Mouse (Mus musculus) limb, embryonic 14.5 days (tissue): ENCODE data around the gene Itpripl2. TPM values are rescaled to one million over a fixed set of nuclear protein-coding genes. Genes with fewer than 3 reads are reported as not detected.
A peak's percentile ranks its signal among the peaks of the same experiment; 100 is the strongest.

Source experiments
- ATAC-seq: fragments of 200-750 bp; cut with Nextera tagmentation; 2 replicates; pipeline ENCODE4 v1.8.0; 2017; ENCODE audit warnings: low read depth, moderate number of reproducible peaks, moderate TSS enrichment; ENCODE audit not compliant: low FRiP score
- DNase-seq: peaks from one replicate; pipeline ENCODE4 v3.0.0-alpha.2; 2015; ENCODE audit warnings: low spot score
- H3K27ac ChIP-seq: fragments of 300-500 bp; sonication (generic); replicated peaks from 2 replicates; pipeline ENCODE4 v1.5.1; 2014; ENCODE audit warnings: low read depth, mild to moderate bottlenecking, low read length, moderate library complexity, mixed read lengths
- H3K27me3 ChIP-seq: fragments of 300-500 bp; sonication (generic); 2 replicates; pipeline ENCODE4 v1.6.1; 2014; ENCODE audit warnings: low read length, mixed read lengths; ENCODE audit not compliant: control insufficient read depth, insufficient read depth
- H3K36me3 ChIP-seq: fragments of 300-500 bp; sonication (generic); 2 replicates; pipeline ENCODE4 v1.6.1; 2014; ENCODE audit warnings: mild to moderate bottlenecking, low read length, moderate library complexity, mixed read lengths; ENCODE audit not compliant: control insufficient read depth, insufficient read depth
- H3K4me1 ChIP-seq: fragments of 300-500 bp; sonication (generic); 2 replicates; pipeline ENCODE4 v1.6.1; 2014; ENCODE audit warnings: antibody characterized with exemption, low read length, mixed read lengths; ENCODE audit not compliant: control insufficient read depth, insufficient read depth
- H3K4me2 ChIP-seq: fragments of 300-500 bp; sonication (generic); replicated peaks from 2 replicates; pipeline ENCODE4 v1.6.1; 2014; ENCODE audit warnings: low read depth, mild to moderate bottlenecking, low read length, moderate library complexity; ENCODE audit not compliant: severe bottlenecking
- H3K4me3 ChIP-seq: fragments of 300-500 bp; sonication (generic); replicated peaks from 2 replicates; pipeline ENCODE4 v1.5.1; 2014; ENCODE audit warnings: low read length
- H3K9ac ChIP-seq: fragments of 300-500 bp; sonication (generic); 2 replicates; pipeline ENCODE4 v1.6.1; 2014; ENCODE audit warnings: mild to moderate bottlenecking, low read depth, low read length, moderate library complexity; ENCODE audit not compliant: severe bottlenecking
- H3K9me3 ChIP-seq: fragments of 300-500 bp; sonication (generic); 2 replicates; pipeline ENCODE4 v1.6.1; 2016; ENCODE audit warnings: low read length; ENCODE audit not compliant: control insufficient read depth
- POLR2A ChIP-seq: fragments of 200-500 bp; IDR thresholded peaks from 2 replicates; pipeline ENCODE4 v1.8.0; 2012; ENCODE audit warnings: inconsistent platforms, mild to moderate bottlenecking, moderate library complexity, borderline replicate concordance; ENCODE audit not compliant: insufficient read depth, insufficient read length; ENCODE audit errors: extremely low read depth
- WGBS: fragments of 180-500 bp; shearing (Covaris S2); extraction: QIAGEN DNeasy Blood & Tissue Kit; methylation state at CpG from one replicate; pipeline ENCODE4 v1.1.7; 2014; 5-methylcytosine and 5-hydroxymethylcytosine counted together
- polyA plus RNA-seq, 2 experiments: library from polyadenylated mRNA; depleted of rRNA in 1 of 2; stranded (reverse) in 1 of 2; unstranded in 1 of 2; fragments of >200 nt; fragmentation: Nextera tagmentation in 1 of 2; extraction: Ambion mirVana in 1 of 2; gene quantifications; 2 replicates each; pipeline versions ENCODE4 v1.2.1 to v1.2.3; 2012 to 2014

The Itpripl2 gene
- polyA plus RNA-seq, 2 experiments = 5.5 to 18.1 TPM

DNA sequence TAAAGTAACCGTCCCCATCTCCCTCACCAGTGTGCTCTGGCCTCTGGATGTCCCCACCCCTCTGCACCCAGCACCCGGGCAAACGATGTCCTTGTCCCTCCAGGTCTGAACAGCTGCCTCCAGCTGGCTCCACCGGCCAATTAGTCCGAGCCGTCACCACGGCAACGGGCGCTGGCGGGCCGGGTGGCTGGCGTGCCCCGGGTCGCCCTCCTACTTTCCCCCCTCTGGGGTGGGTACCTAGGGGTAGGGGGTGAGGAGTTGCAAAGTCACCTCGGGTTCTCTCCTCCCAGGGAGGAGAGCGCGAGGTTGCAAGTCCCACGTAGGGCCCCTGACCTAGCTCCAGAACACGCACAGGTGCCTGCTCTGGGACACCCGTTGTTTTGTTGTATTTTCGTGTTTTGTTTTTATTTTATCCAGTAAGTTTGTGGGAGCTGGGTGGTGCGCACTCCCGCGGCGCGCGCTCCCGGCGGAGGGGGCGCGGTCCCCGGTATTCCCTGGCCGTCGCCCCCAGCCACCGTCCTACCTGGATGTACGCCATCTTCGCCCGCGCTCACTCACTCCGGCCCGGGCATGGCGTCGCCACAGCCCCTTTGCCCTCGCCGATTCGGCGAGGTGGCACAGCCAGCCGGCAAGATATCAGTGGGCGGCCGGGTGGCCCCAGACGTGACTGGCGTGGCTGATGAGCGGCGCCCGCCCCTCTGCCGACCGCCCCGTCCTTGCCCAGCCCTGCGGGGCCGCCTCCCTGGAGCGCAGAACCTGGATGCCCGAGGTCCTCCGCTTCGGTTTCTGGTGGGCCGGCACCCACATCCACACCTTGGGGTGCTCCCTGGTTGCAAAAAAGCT, 44.3 kb downstream of the Itpripl2 start:
- peak overlapping the region; percentile 62 for H3K9ac ChIP-seq
- peak; percentile 32 for ATAC-seq
- TF ChIP-seq POLR2A = no peak
- H3K4me2 ChIP-seq = peak overlapping the region; percentile 96
- H3K36me3 ChIP-seq = no peaks in the 10 kb centered on the region
- no peak overlapping the region for H3K27ac ChIP-seq
- peaks cover 8% of the 10 kb centered on the region; the same call in 1 of the 2 replicates for H3K27me3 ChIP-seq
- WGBS = 1% methylated on average over 63 of the region's 65 CpGs
- no peak for DNase-seq
- no peaks in the 10 kb centered on the region for H3K9me3 ChIP-seq
- H3K4me3 ChIP-seq = peak overlapping the region; percentile 58
- peaks cover 10% of the 10 kb centered on the region for H3K4me1 ChIP-seq

DNA sequence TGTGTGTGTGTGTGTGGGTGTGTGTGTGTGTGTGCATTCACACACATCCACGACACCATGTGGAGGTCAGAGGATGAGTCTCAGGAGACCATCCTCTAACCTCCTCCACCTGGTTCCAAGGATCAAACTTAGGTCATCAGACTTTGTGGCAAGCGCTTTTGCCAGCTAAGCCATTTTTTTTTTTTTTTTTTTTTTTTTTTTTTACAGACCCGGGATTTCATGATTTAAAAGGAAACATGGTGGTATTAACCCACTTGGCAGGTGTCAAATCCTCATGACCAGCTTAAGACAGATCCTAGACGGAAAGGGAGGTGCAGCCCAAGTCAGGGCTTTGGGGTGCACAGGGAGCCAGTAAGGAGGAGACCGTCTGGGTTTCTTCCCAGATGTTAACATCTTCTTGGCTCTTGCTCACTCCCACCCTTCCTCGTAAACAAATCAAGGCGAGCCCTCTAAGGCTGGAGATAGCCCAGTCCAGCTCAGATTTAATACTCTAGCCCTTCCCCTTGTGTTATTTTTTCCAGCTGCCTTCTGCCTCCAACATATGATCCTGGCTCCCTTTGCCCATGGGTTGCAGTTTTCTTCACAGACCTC, 47.8 kb downstream of the Itpripl2 start:
- H3K9ac ChIP-seq = no peak overlapping the region
- H3K4me2 ChIP-seq = no peak overlapping the region
- no peak overlapping the region for H3K27ac ChIP-seq
- WGBS = 38% methylated on average over 7 of the region's 7 CpGs
- H3K27me3 ChIP-seq = peaks cover 8% of the 10 kb centered on the region; the same call in 1 of the 2 replicates
- no peaks in the 10 kb centered on the region for H3K9me3 ChIP-seq
- H3K4me3 ChIP-seq = no peak overlapping the region
- H3K36me3 ChIP-seq = no peaks in the 10 kb centered on the region
- peaks cover 10% of the 10 kb centered on the region for H3K4me1 ChIP-seq
- no peak for DNase-seq
- no peak for TF ChIP-seq POLR2A
- ATAC-seq = no peak

- no peak overlapping the region for H3K9ac ChIP-seq
- H3K4me1 ChIP-seq = peaks cover 6% of the 10 kb centered on the region; the same call in 1 of the 2 replicates
- no peak for TF ChIP-seq POLR2A
- H3K27ac ChIP-seq = no peak overlapping the region
- no peaks in the 10 kb centered on the region for H3K9me3 ChIP-seq
- no peak for DNase-seq
- H3K4me2 ChIP-seq = no peak overlapping the region
- no peak overlapping the region for H3K4me3 ChIP-seq
- H3K27me3 ChIP-seq = peaks cover 8% of the 10 kb centered on the region; the same call in 1 of the 2 replicates
- H3K36me3 ChIP-seq = no peaks in the 10 kb centered on the region
- WGBS = 7% methylated on average over 8 of the region's 9 CpGs
- ATAC-seq = no peak
These were observed 48.4 kb downstream of the Itpripl2 start for GRCm38 (mm10) chr7:118443371-118443770.

DNA sequence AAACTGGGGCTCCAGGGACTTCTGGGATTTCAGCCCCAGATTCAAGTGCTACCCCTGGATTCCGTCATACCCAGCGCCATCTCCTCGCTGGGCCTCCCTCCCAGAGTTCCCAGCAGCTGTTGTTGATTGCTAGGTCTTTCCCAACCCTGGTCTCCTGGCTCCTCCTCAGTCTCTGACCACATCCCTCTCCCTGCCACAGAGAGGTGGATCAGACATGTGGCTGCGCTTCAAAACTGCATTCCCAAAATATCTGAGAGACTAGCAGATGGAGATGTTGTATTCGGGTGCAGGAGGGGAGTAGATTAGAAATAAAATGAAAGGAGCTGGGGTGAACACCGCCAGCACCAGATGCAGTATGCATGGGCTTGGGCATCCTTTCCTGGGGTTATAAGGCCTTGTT, 50.2 kb downstream of the Itpripl2 start:
- Histone ChIP-seq H3K9ac (no peak overlapping the region), H3K27me3 (no peaks in the 10 kb centered on the region; the same call in 1 of the 2 replicates), H3K27ac (no peak overlapping the region), H3K9me3 (no peaks in the 10 kb centered on the region), H3K36me3 (no peaks in the 10 kb centered on the region), H3K4me3 (no peak overlapping the region), H3K4me1 (peaks cover 6% of the 10 kb centered on the region; the same call in 1 of the 2 replicates), H3K4me2 (no peak overlapping the region)
- TF ChIP-seq POLR2A = no peak
- no peak for DNase-seq
- no peak for ATAC-seq
- 66% methylated on average over 6 of the region's 6 CpGs for WGBS

- ATAC-seq (no peak), DNase-seq (no peak)
- no peaks in the 10 kb centered on the region for H3K36me3 ChIP-seq
- no peak for TF ChIP-seq POLR2A
- no peaks in the 10 kb centered on the region for H3K9me3 ChIP-seq
- H3K4me3 ChIP-seq = no peak overlapping the region
- no peaks in the 10 kb centered on the region for H3K4me1 ChIP-seq
- no peak overlapping the region for H3K4me2 ChIP-seq
- WGBS = 54% methylated on average over 7 of the region's 7 CpGs
- H3K27me3 ChIP-seq = no peaks in the 10 kb centered on the region
- H3K9ac ChIP-seq = no peak overlapping the region
- H3K27ac ChIP-seq = no peak overlapping the region
These were observed 54.5 kb downstream of the Itpripl2 start for GRCm38 (mm10) chr7:118437101-118437802.

Other genes starting within 250 kb of the Itpripl2 start
- 42.8 and 45.4 TPM in 2 replicates for gene Smg1, start 248.3 kb downstream of the Itpripl2 start, polyA plus RNA-seq (2012; rRNA removed)
- gene Smg1, start 248.3 kb downstream of the Itpripl2 start, polyA plus RNA-seq (2014; fragmentation: Nextera tagmentation; extraction: Ambion mirVana) = 21.6 and 23.9 TPM in 2 replicates
- gene Syt17, start 43.8 kb downstream of the Itpripl2 start, polyA plus RNA-seq (2012; rRNA removed) = 2.0 and 2.3 TPM in 2 replicates
- gene Syt17, start 43.8 kb downstream of the Itpripl2 start, polyA plus RNA-seq (2014; fragmentation: Nextera tagmentation; extraction: Ambion mirVana) = 1.6 and 1.7 TPM in 2 replicates
- 53.0 and 60.3 TPM in 2 replicates for gene Coq7, start 41.4 kb upstream of the Itpripl2 start, polyA plus RNA-seq (2012; rRNA removed)
- gene Coq7, start 41.4 kb upstream of the Itpripl2 start, polyA plus RNA-seq (2014; fragmentation: Nextera tagmentation; extraction: Ambion mirVana) = 90.5 and 97.4 TPM in 2 replicates
- 4.0 and 4.6 TPM in 2 replicates for gene Tmc7, start 92.8 kb upstream of the Itpripl2 start, polyA plus RNA-seq (2012; rRNA removed)
- gene Tmc7, start 92.8 kb upstream of the Itpripl2 start, polyA plus RNA-seq (2014; fragmentation: Nextera tagmentation; extraction: Ambion mirVana) = 4.4 and 4.5 TPM in 2 replicates
- 0.29 and 0.32 TPM in 2 replicates for gene Tmc5, start 105.3 kb upstream of the Itpripl2 start, polyA plus RNA-seq (2012; rRNA removed)
- 0.15 and 0.37 TPM in 2 replicates for gene Tmc5, start 105.3 kb upstream of the Itpripl2 start, polyA plus RNA-seq (2014; fragmentation: Nextera tagmentation; extraction: Ambion mirVana)
- gene Gde1, start 213.8 kb upstream of the Itpripl2 start, polyA plus RNA-seq (2012; rRNA removed) = 72.4 and 153 TPM in 2 replicates
- gene Gde1, start 213.8 kb upstream of the Itpripl2 start, polyA plus RNA-seq (2014; fragmentation: Nextera tagmentation; extraction: Ambion mirVana) = 81.3 and 89.9 TPM in 2 replicates
- 39.0 and 42.6 TPM in 2 replicates for gene Ccp110, start 220.6 kb upstream of the Itpripl2 start, polyA plus RNA-seq (2012; rRNA removed)
- gene Ccp110, start 220.6 kb upstream of the Itpripl2 start, polyA plus RNA-seq (2014; fragmentation: Nextera tagmentation; extraction: Ambion mirVana) = 8.8 and 10.8 TPM in 2 replicates
- 48.8 and 59.8 TPM in 2 replicates for gene Vps35l, start 248.3 kb upstream of the Itpripl2 start, polyA plus RNA-seq (2012; rRNA removed)
- gene Vps35l, start 248.3 kb upstream of the Itpripl2 start, polyA plus RNA-seq (2014; fragmentation: Nextera tagmentation; extraction: Ambion mirVana) = 65.8 and 67.1 TPM in 2 replicates